Mouse (Mus musculus): ENCODE measurements at regions not wholly inside any gene's neighbourhood (a gene's known extent, or its start where the extent isn't known, plus 50 kb on each side); places are given as distances from the start of the nearest gene placed in this dataset.
A peak's percentile ranks its signal among the peaks of the same experiment; 100 is the strongest.

- DNase-seq: no peak
Observed at GRCm38 (mm10) chr1:60665329-60665728, 51.3 kb upstream of the Cd28 start.

- DNase-seq: peak; percentile 25
Observed at GRCm38 (mm10) chr1:60662301-60662986, 54.2 kb upstream of the Cd28 start.

GRCm38 (mm10) chr1:60661857-60662256 lies 54.7 kb upstream of the Cd28 start:
- DNase-seq: no peak

- no peak for DNase-seq
Observed at GRCm38 (mm10) chr1:60659604-60660003, 57.0 kb upstream of the Cd28 start.

- no peak for DNase-seq
Observed at GRCm38 (mm10) chr1:60659041-60659440, 57.6 kb upstream of the Cd28 start.

GRCm38 (mm10) chr1:60658383-60658782 lies 58.2 kb upstream of the Cd28 start:
- DNase-seq: no peak

GRCm38 (mm10) chr1:60657511-60657910 lies 59.1 kb upstream of the Cd28 start:
- no peak for DNase-seq

GRCm38 (mm10) chr1:60656976-60657375 lies 59.6 kb upstream of the Cd28 start:
- DNase-seq: peak; percentile 40

GRCm38 (mm10) chr1:60655691-60656595 lies 60.7 kb upstream of the Cd28 start:
- no peak for DNase-seq

GRCm38 (mm10) chr1:60655206-60655605 lies 61.4 kb upstream of the Cd28 start:
- DNase-seq: no peak

GRCm38 (mm10) chr1:60652570-60653011 lies 64.0 kb upstream of the Cd28 start:
- DNase-seq: no peak

- DNase-seq: no peak
Observed at GRCm38 (mm10) chr1:60650158-60650557, 66.4 kb upstream of the Cd28 start.

GRCm38 (mm10) chr1:60649303-60649850 lies 67.2 kb upstream of the Cd28 start:
- DNase-seq: no peak

- DNase-seq: no peak
Observed at GRCm38 (mm10) chr1:60646828-60647227, 69.8 kb upstream of the Cd28 start.

- DNase-seq: no peak
Observed at GRCm38 (mm10) chr1:60646174-60646573, 70.4 kb upstream of the Cd28 start.

- DNase-seq: no peak
Observed at GRCm38 (mm10) chr1:60645176-60645575, 71.4 kb upstream of the Cd28 start.

GRCm38 (mm10) chr1:60642761-60643160 lies 73.8 kb upstream of the Cd28 start:
- no peak for DNase-seq

GRCm38 (mm10) chr1:60642175-60642574 lies 74.4 kb upstream of the Cd28 start:
- DNase-seq: no peak

GRCm38 (mm10) chr1:60641324-60641764 lies 74.4 kb upstream of the Raph1 start:
- DNase-seq: peak; percentile 42

GRCm38 (mm10) chr1:60639536-60639935 lies 72.6 kb upstream of the Raph1 start:
- no peak for DNase-seq

GRCm38 (mm10) chr1:60639059-60639458 lies 72.2 kb upstream of the Raph1 start:
- no peak for DNase-seq

- DNase-seq: no peak
Observed at GRCm38 (mm10) chr1:60636802-60637452, 70.0 kb upstream of the Raph1 start.

All from adrenal gland, adult 2 months (tissue).